Mouse (Mus musculus) hindbrain, embryonic 16.5 days (tissue): ENCODE results near the gene 9130230L23Rik. TPM values are rescaled to one million over a fixed set of nuclear protein-coding genes. Genes with fewer than 3 reads are reported as not detected.
"Not testable (repeated sequence)": the region's sequence is repeated elsewhere in the genome, so short reads cannot be mapped to it uniquely, and the experiment has no call there.

Source experiments
- ATAC-seq: fragments of 200-750 bp; cut with Nextera tagmentation; 2 replicates; pipeline ENCODE4 v1.8.0; 2017; ENCODE audit warnings: moderate TSS enrichment, moderate library complexity
- H3K27ac ChIP-seq: fragments of 300-500 bp; sonication (generic); 2 replicates; pipeline ENCODE4 v1.5.1; 2014; ENCODE audit warnings: low read depth, mild to moderate bottlenecking, control low read depth, low read length, moderate library complexity
- H3K27me3 ChIP-seq: fragments of 300-500 bp; sonication (generic); replicated peaks from 2 replicates; pipeline ENCODE4 v1.6.1; 2014; ENCODE audit warnings: low read length; ENCODE audit not compliant: control insufficient read depth, insufficient read depth
- H3K36me3 ChIP-seq: fragments of 300-500 bp; sonication (generic); 2 replicates; pipeline ENCODE4 v1.6.1; 2014; ENCODE audit warnings: mild to moderate bottlenecking, low read length, moderate library complexity, mixed read lengths; ENCODE audit not compliant: control insufficient read depth, insufficient read depth
- H3K4me1 ChIP-seq: fragments of 300-500 bp; sonication (generic); 2 replicates; pipeline ENCODE4 v1.6.1; 2014; ENCODE audit warnings: low read depth, low read length; ENCODE audit not compliant: control insufficient read depth, insufficient read depth
- H3K4me2 ChIP-seq: fragments of 300-500 bp; sonication (generic); 2 replicates; pipeline ENCODE4 v1.6.1; 2014; ENCODE audit warnings: mild to moderate bottlenecking, low read length, control low read depth, moderate library complexity
- H3K4me3 ChIP-seq: fragments of 300-500 bp; sonication (generic); 2 replicates; pipeline ENCODE4 v1.5.1; 2014; ENCODE audit warnings: mild to moderate bottlenecking, low read length, control low read depth, moderate library complexity
- H3K9ac ChIP-seq: fragments of 300-500 bp; sonication (generic); 2 replicates; pipeline ENCODE4 v1.6.1; 2014; ENCODE audit warnings: low read depth, mild to moderate bottlenecking, control low read depth, low read length, moderate library complexity
- H3K9me3 ChIP-seq: fragments of 300-500 bp; sonication (generic); 2 replicates; pipeline ENCODE4 v1.6.1; 2014; ENCODE audit warnings: mild to moderate bottlenecking, low read length, moderate library complexity; ENCODE audit not compliant: control insufficient read depth
- WGBS: fragments of 180-500 bp; shearing (Covaris S2); extraction: QIAGEN DNeasy Blood & Tissue Kit; methylation state at CpG from one replicate; pipeline ENCODE4 v1.1.7; 2014; 5-methylcytosine and 5-hydroxymethylcytosine counted together
- polyA plus RNA-seq: library from polyadenylated mRNA; unstranded; fragments of >200 nt; fragmentation: Nextera tagmentation; extraction: Ambion mirVana; gene quantifications from 2 replicates; pipeline ENCODE4 v1.2.1, GENCODE M21; 2015

9130230L23Rik gene
- polyA plus RNA-seq, 1 experiment from 2014 or later = 0.14 TPM

DNA sequence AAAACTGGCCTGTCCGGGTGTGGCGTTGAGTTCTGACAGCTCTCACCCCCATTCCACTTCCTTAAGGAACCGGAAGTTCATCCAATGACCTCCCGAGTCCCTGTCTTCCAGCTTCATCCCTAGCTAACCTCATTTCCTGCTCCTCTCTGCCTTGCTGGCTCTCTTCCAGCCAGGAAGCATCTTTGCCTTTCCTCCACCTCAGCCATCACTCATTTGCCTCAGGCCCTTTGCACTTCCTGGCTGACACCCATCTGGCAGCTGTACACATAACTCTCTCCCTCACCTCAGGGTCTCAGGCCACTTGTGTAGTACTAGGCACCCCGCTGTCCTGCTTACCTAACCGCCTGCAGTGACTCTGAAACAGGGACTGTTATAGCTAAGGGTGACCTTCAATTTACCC lies 9.4 kb downstream of the 9130230L23Rik start:
- Histone ChIP-seq H3K4me1 (no peaks in the 10 kb centered on the region), H3K27ac (no peak overlapping the region), H3K4me2 (no peak overlapping the region), H3K4me3 (no peak overlapping the region), H3K27me3 (no peaks in the 10 kb centered on the region), H3K9ac (no peak overlapping the region), H3K9me3 (no peaks in the 10 kb centered on the region), H3K36me3 (no peaks in the 10 kb centered on the region)
- 78% methylated on average over 6 of the region's 6 CpGs for WGBS
- ATAC-seq = no peak

DNA sequence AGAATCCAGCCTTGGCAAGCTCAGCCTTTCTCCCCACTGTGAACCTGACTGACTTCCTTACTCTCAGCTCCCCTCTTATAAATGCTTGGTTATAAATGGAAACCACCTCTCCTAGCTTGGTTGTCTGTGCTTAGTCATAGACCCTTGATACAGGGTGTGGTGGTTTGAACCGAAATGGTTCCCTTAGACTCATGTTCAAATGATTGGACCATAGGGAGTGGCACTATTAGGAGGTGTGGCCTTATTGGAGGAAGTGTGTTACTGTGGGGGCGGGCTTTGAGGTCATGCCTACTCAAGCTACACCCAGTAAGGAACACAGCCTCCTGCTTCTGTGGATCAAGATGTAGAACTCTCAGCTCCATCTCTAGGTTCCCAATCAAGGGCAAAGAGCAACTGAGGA lies 12.9 kb downstream of the 9130230L23Rik start:
- H3K9ac ChIP-seq = no peak overlapping the region
- H3K4me3 ChIP-seq = no peak overlapping the region
- H3K4me1 ChIP-seq = no peaks in the 10 kb centered on the region
- no peak overlapping the region for H3K27ac ChIP-seq
- ATAC-seq = no peak
- H3K4me2 ChIP-seq = no peak overlapping the region
- no peaks in the 10 kb centered on the region for H3K27me3 ChIP-seq
- WGBS = 89% methylated on average over 2 of the region's 2 CpGs
- no peaks in the 10 kb centered on the region for H3K36me3 ChIP-seq
- no peaks in the 10 kb centered on the region for H3K9me3 ChIP-seq

DNA sequence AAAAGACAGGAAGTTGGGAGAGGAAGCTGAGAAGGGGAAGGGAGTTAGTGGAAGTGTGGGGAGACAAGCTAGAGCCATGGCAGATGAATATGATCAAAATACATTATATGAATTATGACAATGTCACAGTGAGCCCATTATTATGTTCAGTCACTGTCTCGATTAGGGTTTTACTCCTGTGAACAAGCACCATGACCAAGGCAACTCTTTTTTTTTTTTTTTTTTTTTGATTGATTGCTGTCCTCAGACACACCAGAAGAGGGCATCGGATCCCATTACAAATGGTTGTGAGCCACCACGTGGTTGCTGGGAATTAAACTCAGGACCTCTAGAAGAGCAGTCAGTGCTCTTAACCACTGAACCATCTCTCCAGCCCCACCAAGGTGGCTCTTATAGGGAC lies 17.1 kb downstream of the 9130230L23Rik start:
- not testable (repeated sequence) for H3K4me3 ChIP-seq, H3K9ac ChIP-seq, H3K9me3 ChIP-seq, H3K4me1 ChIP-seq, H3K27me3 ChIP-seq, ATAC-seq, H3K27ac ChIP-seq, H3K36me3 ChIP-seq, H3K4me2 ChIP-seq
- 73% methylated on average over 3 of the region's 3 CpGs for WGBS

DNA sequence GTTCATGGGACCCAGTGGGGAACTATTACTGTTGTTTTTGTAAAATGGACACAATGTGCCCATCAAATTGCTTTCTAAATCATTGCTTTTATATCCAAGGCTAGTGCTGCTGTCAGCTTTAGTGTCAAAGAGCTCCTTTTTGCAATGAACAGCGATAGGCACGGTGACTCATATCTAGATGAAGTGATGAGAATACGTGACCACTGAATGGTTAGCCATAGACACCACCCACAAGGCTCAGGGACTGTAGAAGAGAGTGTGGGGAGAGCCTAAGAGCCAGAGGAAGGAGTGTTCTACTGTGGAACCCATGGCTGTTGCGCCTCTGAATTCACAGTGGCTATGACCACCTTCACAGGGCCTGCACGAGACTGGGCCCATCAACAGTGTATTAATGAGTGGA lies 17.7 kb downstream of the 9130230L23Rik start:
- WGBS = 88% methylated on average over 5 of the region's 5 CpGs
- Histone ChIP-seq H3K36me3 (no peaks in the 10 kb centered on the region), H3K9ac (no peak overlapping the region), H3K4me3 (no peak overlapping the region), H3K9me3 (no peaks in the 10 kb centered on the region), H3K27me3 (no peaks in the 10 kb centered on the region), H3K27ac (no peak overlapping the region), H3K4me1 (no peaks in the 10 kb centered on the region), H3K4me2 (no peak overlapping the region)
- no peak for ATAC-seq

DNA sequence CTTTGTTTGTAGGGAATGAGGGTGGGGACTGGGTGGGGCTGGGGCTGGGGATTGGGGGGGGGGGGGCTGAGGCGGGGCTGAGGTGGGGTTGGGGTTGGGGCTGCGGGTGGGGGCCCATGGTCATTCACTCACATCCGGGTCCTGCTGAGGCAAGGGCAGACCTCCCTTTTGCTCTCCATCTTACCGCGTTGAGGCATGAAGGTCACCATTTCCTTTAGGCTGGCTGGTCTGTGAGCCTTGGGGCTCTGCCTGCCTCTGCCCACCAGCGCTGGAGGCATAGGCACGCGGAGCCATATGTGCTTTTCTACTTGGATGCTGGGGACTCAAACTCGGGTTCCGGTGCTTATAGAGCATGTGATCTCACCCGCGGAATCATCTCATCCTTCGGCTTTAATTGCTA lies 28.4 kb downstream of the 9130230L23Rik start:
- Histone ChIP-seq H3K36me3 (no peaks in the 10 kb centered on the region), H3K27me3 (no peaks in the 10 kb centered on the region), H3K27ac (no peak overlapping the region), H3K9me3 (no peaks in the 10 kb centered on the region), H3K4me2 (no peak overlapping the region), H3K4me3 (no peak overlapping the region), H3K4me1 (no peaks in the 10 kb centered on the region), H3K9ac (no peak overlapping the region)
- no peak for ATAC-seq
- WGBS = 88% methylated on average over 12 of the region's 13 CpGs

DNA sequence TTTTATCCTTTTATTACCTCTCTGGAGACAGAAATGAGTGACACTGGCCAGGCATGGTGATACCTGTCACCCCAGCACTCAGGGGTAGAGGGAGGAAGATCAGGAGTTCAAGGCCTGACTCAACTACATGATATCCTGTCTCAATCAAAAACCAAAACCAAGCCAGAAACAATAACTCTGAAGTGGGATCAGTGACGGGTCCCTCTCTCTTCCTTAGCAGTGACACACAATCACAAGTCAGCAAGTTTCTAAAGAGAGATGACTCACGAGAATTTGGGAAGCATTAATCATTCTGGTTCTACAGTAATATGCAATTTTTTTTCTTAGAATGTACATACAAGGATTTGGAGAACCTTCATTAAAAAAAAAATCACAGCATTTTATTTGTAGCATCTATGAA lies 30.9 kb downstream of the 9130230L23Rik start:
- ATAC-seq = no peak
- whole genome bisulfite sequencing = 76% methylated on average over 2 of the region's 2 CpGs
- no peak overlapping the region for H3K4me2 ChIP-seq
- H3K9me3 ChIP-seq = no peaks in the 10 kb centered on the region
- no peak overlapping the region for H3K4me3 ChIP-seq
- H3K4me1 ChIP-seq = no peaks in the 10 kb centered on the region
- H3K9ac ChIP-seq = no peak overlapping the region
- H3K27ac ChIP-seq = no peak overlapping the region
- no peaks in the 10 kb centered on the region for H3K27me3 ChIP-seq
- H3K36me3 ChIP-seq = no peaks in the 10 kb centered on the region

DNA sequence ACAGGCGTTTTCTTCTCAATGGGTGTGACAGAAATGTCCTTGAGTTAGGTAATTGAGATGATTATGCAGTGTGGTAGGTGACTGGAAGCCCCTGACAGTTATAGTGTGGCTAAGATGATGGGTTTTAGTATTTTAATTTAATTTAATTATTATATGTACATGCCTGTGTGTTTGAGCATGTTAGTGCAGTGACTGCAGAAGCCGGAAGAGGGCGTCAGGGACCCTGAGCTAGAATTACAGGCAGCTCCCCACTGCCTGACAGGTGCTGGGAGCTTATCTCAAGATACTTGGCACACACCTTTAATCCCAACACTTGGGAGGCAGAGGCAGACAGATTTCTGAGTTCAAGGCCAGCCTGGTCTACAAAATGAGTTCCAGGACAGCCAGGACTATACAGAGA lies 36.1 kb downstream of the 9130230L23Rik start:
- Histone ChIP-seq H3K4me2 (no peak overlapping the region), H3K9ac (no peak overlapping the region), H3K36me3 (no peaks in the 10 kb centered on the region), H3K27ac (no peak overlapping the region), H3K4me3 (no peak overlapping the region), H3K9me3 (no peaks in the 10 kb centered on the region), H3K4me1 (no peaks in the 10 kb centered on the region), H3K27me3 (no peaks in the 10 kb centered on the region)
- ATAC-seq = no peak
- 96% methylated on average over 3 of the region's 3 CpGs for WGBS

DNA sequence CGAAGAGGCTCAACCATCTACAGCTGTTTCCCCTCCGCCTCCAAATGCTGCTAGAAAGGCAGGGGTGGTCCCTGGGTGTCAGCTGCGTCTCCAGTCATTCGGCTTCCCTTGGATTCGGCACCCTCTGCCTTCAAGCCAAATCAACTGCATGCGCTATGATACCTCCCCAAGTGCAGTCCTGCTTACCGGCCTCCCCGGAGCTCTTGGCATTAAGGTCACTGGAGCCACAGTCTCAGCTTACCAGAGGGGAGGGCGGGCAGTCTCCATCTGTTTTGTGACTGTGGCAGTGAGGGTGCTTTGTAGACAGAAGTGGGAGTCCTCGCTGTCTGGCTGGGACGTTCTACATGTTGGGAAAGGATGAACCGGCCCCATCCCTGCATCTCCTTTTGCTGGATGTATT lies 37.0 kb downstream of the 9130230L23Rik start:
- no peak for ATAC-seq
- Histone ChIP-seq H3K27me3 (no peaks in the 10 kb centered on the region), H3K9ac (no peak overlapping the region), H3K4me3 (no peak overlapping the region), H3K4me2 (no peak overlapping the region), H3K9me3 (no peaks in the 10 kb centered on the region), H3K27ac (no peak overlapping the region), H3K36me3 (no peaks in the 10 kb centered on the region), H3K4me1 (no peaks in the 10 kb centered on the region)
- 62% methylated on average over 12 of the region's 12 CpGs for WGBS

DNA sequence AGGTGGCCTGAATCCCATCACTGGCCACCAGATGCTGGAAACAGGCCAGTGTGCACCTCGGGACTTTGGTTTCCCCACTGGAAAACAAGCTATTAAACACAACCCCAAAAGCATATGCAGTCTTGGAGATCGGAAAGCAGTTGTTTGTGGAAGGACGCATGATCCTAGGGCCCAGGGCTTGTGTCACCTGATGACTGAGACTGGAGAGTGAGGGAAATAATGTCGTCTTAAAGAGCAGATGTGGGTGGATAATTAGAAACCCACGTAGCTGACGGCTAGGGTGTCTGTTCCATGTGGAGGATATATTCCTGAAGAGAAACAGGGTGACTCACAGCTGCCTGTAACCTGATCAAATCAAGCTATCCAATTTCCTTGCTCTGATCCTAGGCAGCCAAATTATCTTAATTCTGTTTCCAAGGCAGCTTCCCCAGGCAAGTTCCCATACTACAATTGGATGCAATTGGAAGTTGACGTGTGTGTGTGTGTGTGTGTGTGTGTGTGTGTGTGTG lies 38.3 kb downstream of the 9130230L23Rik start:
- no peak for ATAC-seq
- Histone ChIP-seq H3K36me3 (no peaks in the 10 kb centered on the region), H3K27me3 (no peaks in the 10 kb centered on the region), H3K4me2 (no peak overlapping the region), H3K9ac (no peak overlapping the region), H3K4me1 (no peaks in the 10 kb centered on the region), H3K4me3 (no peak overlapping the region), H3K27ac (no peak overlapping the region), H3K9me3 (no peaks in the 10 kb centered on the region)
- 63% methylated on average over 7 of the region's 7 CpGs for WGBS

DNA sequence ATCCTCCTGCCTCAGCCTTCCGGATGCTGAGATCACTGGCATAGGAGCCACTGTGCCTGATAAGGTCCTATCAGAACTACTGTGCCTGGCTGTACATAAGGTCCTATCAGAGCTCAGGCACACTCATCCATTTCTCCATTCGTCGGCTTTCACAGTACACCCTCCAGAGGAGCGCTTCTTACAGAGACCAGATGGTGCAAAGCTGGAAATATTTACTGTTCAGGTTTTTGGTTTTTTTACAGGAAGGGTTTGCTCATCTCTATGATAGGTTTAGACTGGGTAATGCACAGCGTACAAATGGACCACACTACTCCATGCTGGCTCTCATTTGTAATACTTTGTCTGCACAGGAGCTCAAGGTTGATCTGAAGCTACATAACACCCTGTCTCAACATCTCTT lies 40.8 kb downstream of the 9130230L23Rik start:
- Histone ChIP-seq H3K4me2 (no peak overlapping the region), H3K36me3 (no peaks in the 10 kb centered on the region), H3K4me3 (no peak overlapping the region), H3K27me3 (no peaks in the 10 kb centered on the region), H3K9ac (no peak overlapping the region), H3K27ac (no peak overlapping the region), H3K4me1 (no peaks in the 10 kb centered on the region), H3K9me3 (no peaks in the 10 kb centered on the region)
- ATAC-seq = no peak
- 92% methylated on average over 5 of the region's 5 CpGs for WGBS
